Mouse (Mus musculus) kidney, adult 2 months (tissue): ENCODE results near the gene Zfp668. TPM values are rescaled to one million over a fixed set of nuclear protein-coding genes. Genes with fewer than 3 reads are reported as not detected.
A peak's percentile ranks its signal among the peaks of the same experiment; 100 is the strongest.

Experiments
- DNase-seq: peaks from one replicate; pipeline ENCODE4 v3.0.0; 2021
- H3K27ac ChIP-seq: fragments of 200-500 bp; 2 replicates; pipeline ENCODE4 v1.5.1; 2012; ENCODE audit warnings: low read depth, low read length, control low read depth, inconsistent platforms; ENCODE audit not compliant: insufficient read depth
- H3K27me3 ChIP-seq: fragments of 200-500 bp; replicated peaks from 2 replicates; pipeline ENCODE4 v1.6.1; 2012; ENCODE audit warnings: mild to moderate bottlenecking, moderate library complexity, low read length, inconsistent platforms; ENCODE audit not compliant: control insufficient read depth, insufficient read depth
- H3K36me3 ChIP-seq: fragments of 200-500 bp; 2 replicates; pipeline ENCODE4 v1.6.1; 2012; ENCODE audit warnings: mild to moderate bottlenecking, moderate library complexity, low read length, inconsistent platforms; ENCODE audit not compliant: control insufficient read depth, insufficient read depth
- H3K4me1 ChIP-seq: fragments of 200-500 bp; 2 replicates; pipeline ENCODE4 v1.6.1; 2011; ENCODE audit warnings: low read length; ENCODE audit not compliant: control insufficient read depth, insufficient read depth
- H3K4me3 ChIP-seq: fragments of 200-500 bp; 2 replicates; pipeline ENCODE4 v1.5.1; 2011; ENCODE audit warnings: mild to moderate bottlenecking, low read depth, low read length, control low read depth; ENCODE audit not compliant: insufficient read depth
- CTCF ChIP-seq: fragments of 200-500 bp; conservative IDR thresholded peaks from 2 replicates; pipeline ENCODE4 v1.5.1; 2011; ENCODE audit warnings: low read depth, mild to moderate bottlenecking, control low read depth, low read length, moderate library complexity, mixed read lengths; ENCODE audit not compliant: insufficient read depth, insufficient read length
- POLR2A ChIP-seq: fragments of 200-500 bp; IDR thresholded peaks from one replicate; pipeline ENCODE4 v1.6.1; 2011; ENCODE audit warnings: low read depth, low read length, control low read depth
- WGBS: fragments of 180-500 bp; shearing (Covaris S2); methylation state at CpG from one replicate; pipeline ENCODE4 v1.1.7; 2018; 5-methylcytosine and 5-hydroxymethylcytosine counted together
- polyA plus RNA-seq: library from polyadenylated mRNA; depleted of rRNA; stranded (reverse); fragments of >200 nt; gene quantifications from 2 replicates; pipeline ENCODE4 v1.2.3, GENCODE M21; 2012

Gene Zfp668
- polyA plus RNA-seq, 1 experiment: 4.2 TPM

GRCm38 (mm10) chr7:127823236-127824171 lies 53.1 kb downstream of the Zfp668 start:
- Histone ChIP-seq H3K36me3 (no peaks in the 10 kb centered on the region), H3K4me1 (no peaks in the 10 kb centered on the region), H3K27ac (no peak overlapping the region), H3K4me3 (peak overlapping the region; percentile 33; the same call in 1 of the 2 replicates), H3K27me3 (no peaks in the 10 kb centered on the region)
- 76% methylated on average over 11 of the region's 11 CpGs for WGBS
- TF ChIP-seq CTCF (no peak), POLR2A (no peak)
- DNase-seq: no peak

- Histone ChIP-seq H3K27ac (no peak overlapping the region), H3K36me3 (no peaks in the 10 kb centered on the region), H3K4me1 (no peaks in the 10 kb centered on the region), H3K4me3 (no peak overlapping the region), H3K27me3 (no peaks in the 10 kb centered on the region)
- TF ChIP-seq POLR2A (no peak), CTCF (no peak)
- no peak for DNase-seq
- WGBS: 84% methylated on average over 3 of the region's 3 CpGs
Observed at GRCm38 (mm10) chr7:127822494-127822893, 54.1 kb downstream of the Zfp668 start.

GRCm38 (mm10) chr7:127820836-127821509 lies 55.7 kb downstream of the Zfp668 start:
- H3K4me1 ChIP-seq: no peaks in the 10 kb centered on the region
- no peak overlapping the region for H3K27ac ChIP-seq
- no peaks in the 10 kb centered on the region for H3K36me3 ChIP-seq
- no peaks in the 10 kb centered on the region for H3K27me3 ChIP-seq
- 51% methylated on average over 13 of the region's 13 CpGs for WGBS
- peak; percentile 23 for DNase-seq
- TF ChIP-seq CTCF (no peak), POLR2A (no peak)
- H3K4me3 ChIP-seq: no peak overlapping the region

GRCm38 (mm10) chr7:127817776-127818175 lies 58.9 kb downstream of the Zfp668 start:
- Histone ChIP-seq H3K27me3 (no peaks in the 10 kb centered on the region), H3K27ac (no peak overlapping the region), H3K4me1 (no peaks in the 10 kb centered on the region), H3K36me3 (no peaks in the 10 kb centered on the region), H3K4me3 (no peak overlapping the region)
- WGBS: 86% methylated on average over 5 of the region's 5 CpGs
- TF ChIP-seq CTCF (no peak), POLR2A (no peak)
- DNase-seq: no peak

- Histone ChIP-seq H3K4me3 (no peak overlapping the region), H3K36me3 (no peaks in the 10 kb centered on the region), H3K27ac (no peak overlapping the region), H3K4me1 (no peaks in the 10 kb centered on the region), H3K27me3 (no peaks in the 10 kb centered on the region)
- WGBS: 52% methylated on average over 7 of the region's 7 CpGs
- TF ChIP-seq CTCF (no peak), POLR2A (no peak)
- no peak for DNase-seq
Observed at GRCm38 (mm10) chr7:127817053-127817452, 59.6 kb downstream of the Zfp668 start.

GRCm38 (mm10) chr7:127815954-127816821 lies 60.4 kb downstream of the Zfp668 start:
- H3K4me3 ChIP-seq: no peak overlapping the region
- peak; percentile 57 for TF ChIP-seq CTCF
- TF ChIP-seq POLR2A: no peak
- 49% methylated on average over 15 of the region's 15 CpGs for WGBS
- no peaks in the 10 kb centered on the region for H3K27me3 ChIP-seq
- DNase-seq: peak; percentile 59
- no peaks in the 10 kb centered on the region for H3K4me1 ChIP-seq
- H3K36me3 ChIP-seq: no peaks in the 10 kb centered on the region
- H3K27ac ChIP-seq: no peak overlapping the region
